ENCODE assay signal across 21 mouse cellular contexts in genomic region chr5:144036952-144037351, GRCm38 (mm10). TPM values are rescaled to one million over a fixed set of nuclear protein-coding genes. Genes with fewer than 3 reads are reported as not detected.
A peak's percentile ranks its signal among the peaks of the same experiment; 100 is the strongest.
DNase-seq lines count a peak whose midpoint lies in the region; ATAC-seq and TF ChIP-seq lines count a peak whose summit lies in the region.
"Had no signal": no experiment of that assay in that cellular context is flagged by ENCODE, and none has a peak within 500 bp of the region (broad histone marks: within the 10 kb centered on the region; RNA-seq: fewer than 3 reads in every experiment).

No protein-coding gene starts in this region.

- H3K27me3 ChIP-seq in heart, embryonic 13.5 days (replicated peaks) = no peaks in the 10 kb centered on the region
- 0 out of 2 replicates have a peak, but pooled peaks cover 4% of the 10 kb centered on the region for H3K27me3 ChIP-seq in E14TG2a.4 (ENCODE audit: insufficient read depth, low read length)
- no peaks in the 10 kb centered on the region for H3K27me3 ChIP-seq in limb, embryonic 13.5 days
- H3K27me3 ChIP-seq: forebrain, embryonic 12.5 days had no signal

- no peak overlapping the region for H3K9ac ChIP-seq in heart, embryonic 13.5 days
- H3K9ac ChIP-seq in limb, embryonic 13.5 days = no peak overlapping the region
- H3K9ac ChIP-seq: forebrain, embryonic 12.5 days had no signal

- intact Hi-C loops in heart, postnatal 36 days (cut with DNase I) = no loop called here
- intact Hi-C loops in left cerebral cortex, adult 2 months (cut with DNase I) = no loop called here
- intact Hi-C loops in left cerebral cortex, postnatal 14 days (cut with DNase I) = no loop called here
- intact Hi-C loops in gastrocnemius, adult 2 months (cut with DNase I) = no loop called here

- H3K4me3 ChIP-seq in heart, embryonic 13.5 days = no peak overlapping the region
- peak overlapping the region; percentile 40 for H3K4me3 ChIP-seq in left cerebral cortex, adult 2 months
- peak overlapping the region; percentile 56 for H3K4me3 ChIP-seq in E14TG2a.4 (replicated peaks; ENCODE audit: low read length)
- no peak overlapping the region for H3K4me3 ChIP-seq in limb, embryonic 13.5 days
- H3K4me3 ChIP-seq in gastrocnemius, adult 2 months = no peak overlapping the region
- H3K4me3 ChIP-seq: forebrain, embryonic 12.5 days had no signal

- H3K4me1 ChIP-seq in heart, embryonic 13.5 days = no peaks in the 10 kb centered on the region
- H3K4me1 ChIP-seq in E14TG2a.4 (replicated peaks; ENCODE audit: low read depth, low read length) = peaks cover 47% of the 10 kb centered on the region
- no peaks in the 10 kb centered on the region for H3K4me1 ChIP-seq in limb, embryonic 13.5 days
- H3K4me1 ChIP-seq: forebrain, embryonic 12.5 days had no signal

- WGBS in heart, embryonic 13.5 days = 51% methylated on average over 17 of the region's 17 CpGs
- WGBS in limb, embryonic 13.5 days = 56% methylated on average over 17 of the region's 17 CpGs

- H3K4me2 ChIP-seq in heart, embryonic 13.5 days = peak overlapping the region; percentile 27; the same call in 1 of the 2 replicates
- H3K4me2 ChIP-seq in limb, embryonic 13.5 days (replicated peaks) = 0 out of 2 replicates have a peak overlapping the region, but pooled peaks have one; percentile 34
- H3K4me2 ChIP-seq: forebrain, embryonic 12.5 days had no signal

- DNase-seq in heart, postnatal 36 days = no peak
- DNase-seq in left cerebral cortex, adult 2 months (ENCODE audit: extremely low spot score in 1 of 2, low spot score in 2 of 2) = peak in 1 of 2 experiments; percentile 49
- DNase-seq in left cerebral cortex, postnatal 14 days (ENCODE audit: low spot score in 2 of 2) = no peak
- no peak for DNase-seq in gastrocnemius, adult 2 months
- DNase-seq: cerebellum, adult 2 months; gastrocnemius, postnatal 14 days; layer of hippocampus, postnatal 36 days; lung, adult 2 months; lung, postnatal 4 days; thymus, postnatal 4 days had no signal

- no peak overlapping the region for H3K27ac ChIP-seq in heart, embryonic 13.5 days (replicated peaks)
- peak overlapping the region; percentile 75 for H3K27ac ChIP-seq in left cerebral cortex, adult 2 months
- H3K27ac ChIP-seq in limb, embryonic 13.5 days = no peak overlapping the region
- H3K27ac ChIP-seq in gastrocnemius, adult 2 months = no peak overlapping the region
- H3K27ac ChIP-seq: forebrain, embryonic 12.5 days had no signal

- H3K36me3 ChIP-seq in heart, embryonic 13.5 days = no peaks in the 10 kb centered on the region
- no peaks in the 10 kb centered on the region for H3K36me3 ChIP-seq in E14TG2a.4 (ENCODE audit: insufficient read depth, low read length)
- no peaks in the 10 kb centered on the region for H3K36me3 ChIP-seq in limb, embryonic 13.5 days
- H3K36me3 ChIP-seq: forebrain, embryonic 12.5 days; G1E had no signal

- 0 out of 2 replicates have a peak, but pooled peaks cover 9% of the 10 kb centered on the region for H3K9me3 ChIP-seq in heart, embryonic 13.5 days
- no peaks in the 10 kb centered on the region for H3K9me3 ChIP-seq in E14TG2a.4 (ENCODE audit: low read length)
- peaks cover 4% of the 10 kb centered on the region; the same call in 1 of the 2 replicates for H3K9me3 ChIP-seq in limb, embryonic 13.5 days
- H3K9me3 ChIP-seq: forebrain, embryonic 12.5 days; G1E had no signal

- no peak for ATAC-seq in heart, embryonic 13.5 days (ENCODE audit: extremely low read depth, insufficient number of reproducible peaks, low FRiP score, low TSS enrichment)
- no peak for ATAC-seq in limb, embryonic 13.5 days (ENCODE audit: low FRiP score, low read depth)
- ATAC-seq: intestine, embryonic 16.5 days had no signal

- no peak for TF ChIP-seq CTCF in left cerebral cortex, adult 2 months (IDR thresholded peaks at IDR 0.05)
- TF ChIP-seq CTCF in E14TG2a.4 (conservative IDR thresholded peaks at IDR 0.05; ENCODE audit: low read length) = no peak
- no peak for TF ChIP-seq CTCF in gastrocnemius, adult 2 months (IDR thresholded peaks at IDR 0.05)

RNA-seq across cellular contexts. Expression of gene Ocm, which starts 10.5 kb away (rescaled TPM):
- polyA plus RNA-seq in heart, embryonic 13.5 days (2015; fragmentation: Nextera tagmentation; extraction: Ambion mirVana) = not detected in 2 replicates
- total RNA-seq in heart, postnatal 36 days (2021) = not detected
- 1 to 10 TPM; 1.1 to 2.2 TPM for total RNA-seq in left cerebral cortex, adult 2 months (2021)
- total RNA-seq in left cerebral cortex, postnatal 14 days (2021) = 1 to 10 TPM; 1.9 to 2.2 TPM
- not detected in 2 replicates for polyA plus RNA-seq in limb, embryonic 13.5 days (2015; fragmentation: Nextera tagmentation; extraction: Ambion mirVana)
- total RNA-seq in gastrocnemius, adult 2 months (2021) = not detected
- total RNA-seq: adrenal gland, adult 18-20 months; G1E; gastrocnemius, postnatal 14 days; heart, adult 8-10 months; heart, postnatal 25 days; layer of hippocampus, postnatal 36 days; liver, adult 2 months had no signal
- polyA plus RNA-seq: C2C12; cerebellum, adult 2 months; forebrain, embryonic 12.5 days; G1E; intestine, embryonic 16.5 days; liver, adult 2 months; lung, adult 2 months had no signal

RNA-seq across cellular contexts. Expression of gene Ccz1, which starts 22.3 kb away (rescaled TPM):
- polyA plus RNA-seq in heart, embryonic 13.5 days (2015; fragmentation: Nextera tagmentation; extraction: Ambion mirVana) = 48.1 and 50.9 TPM in 2 replicates
- 10 to 100 TPM; 30.4 to 30.5 TPM for total RNA-seq in heart, postnatal 36 days (2021)
- 10 to 100 TPM; 40.9 to 43.0 TPM for total RNA-seq in left cerebral cortex, adult 2 months (2021)
- 10 to 100 TPM; 44.7 to 47.3 TPM for total RNA-seq in left cerebral cortex, postnatal 14 days (2021)
- 84.5 and 85.5 TPM in 2 replicates for polyA plus RNA-seq in limb, embryonic 13.5 days (2015; fragmentation: Nextera tagmentation; extraction: Ambion mirVana)
- total RNA-seq in gastrocnemius, adult 2 months (2021) = 10 to 100 TPM; 39.7 to 43.7 TPM

Comparison
In these comparisons a context has a peak if more than half of its experiments do, and no peak if none do; other contexts are left out.
1. H3K4me3 ChIP-seq: peak in left cerebral cortex, adult 2 months (single experiment) and E14TG2a.4 (single experiment); none in heart, embryonic 13.5 days (single experiment), limb, embryonic 13.5 days (single experiment) and gastrocnemius, adult 2 months (single experiment).